Mouse (Mus musculus): ENCODE data around the gene Pcp4. TPM values are rescaled to one million over a fixed set of nuclear protein-coding genes. Genes with fewer than 3 reads are reported as not detected.

Gene Pcp4
- polyA plus RNA-seq, 1 experiment from 2014 or later = 82.6 TPM

GRCm38 (mm10) chr16:96535271-96535670 lies 67.9 kb downstream of the Pcp4 start:
- H3K36me3 ChIP-seq = no peaks in the 10 kb centered on the region
- H3K4me1 ChIP-seq = 0 out of 2 replicates have a peak, but pooled peaks cover 8% of the 10 kb centered on the region
- no peak overlapping the region for H3K4me2 ChIP-seq
- no peak for ATAC-seq (replicated peaks; ENCODE audit: low FRiP score)
- no peak overlapping the region for H3K27ac ChIP-seq
- no peak overlapping the region for H3K4me3 ChIP-seq (replicated peaks)
- peaks cover 2% of the 10 kb centered on the region; the same call in 1 of the 2 replicates for H3K27me3 ChIP-seq
- H3K9me3 ChIP-seq (replicated peaks) = no peaks in the 10 kb centered on the region
- no peak overlapping the region for H3K9ac ChIP-seq
- WGBS = 88% methylated on average over 4 of the region's 4 CpGs

GRCm38 (mm10) chr16:96536426-96536825 lies 69.0 kb downstream of the Pcp4 start:
- H3K27me3 ChIP-seq = peaks cover 2% of the 10 kb centered on the region; the same call in 1 of the 2 replicates
- no peaks in the 10 kb centered on the region for H3K36me3 ChIP-seq
- H3K4me3 ChIP-seq (replicated peaks) = no peak overlapping the region
- no peak overlapping the region for H3K27ac ChIP-seq
- H3K4me2 ChIP-seq = no peak overlapping the region
- H3K9me3 ChIP-seq (replicated peaks) = no peaks in the 10 kb centered on the region
- no peak for ATAC-seq (replicated peaks; ENCODE audit: low FRiP score)
- H3K4me1 ChIP-seq = 0 out of 2 replicates have a peak, but pooled peaks cover 8% of the 10 kb centered on the region
- no peak overlapping the region for H3K9ac ChIP-seq

GRCm38 (mm10) chr16:96539091-96539490 lies 71.7 kb downstream of the Pcp4 start:
- H3K9me3 ChIP-seq (replicated peaks) = no peaks in the 10 kb centered on the region
- H3K9ac ChIP-seq = no peak overlapping the region
- peaks cover 2% of the 10 kb centered on the region; the same call in 1 of the 2 replicates for H3K27me3 ChIP-seq
- 44% methylated on average over 4 of the region's 4 CpGs for WGBS
- ATAC-seq (replicated peaks; ENCODE audit: low FRiP score) = no peak
- 0 out of 2 replicates have a peak, but pooled peaks cover 5% of the 10 kb centered on the region for H3K4me1 ChIP-seq
- H3K4me3 ChIP-seq (replicated peaks) = no peak overlapping the region
- no peak overlapping the region for H3K27ac ChIP-seq
- H3K4me2 ChIP-seq = no peak overlapping the region
- H3K36me3 ChIP-seq = no peaks in the 10 kb centered on the region

GRCm38 (mm10) chr16:96541056-96541455 lies 73.7 kb downstream of the Pcp4 start:
- Histone ChIP-seq H3K9ac (no peak overlapping the region), H3K27me3 (peaks cover 2% of the 10 kb centered on the region; the same call in 1 of the 2 replicates), H3K9me3 (replicated peaks) (no peaks in the 10 kb centered on the region), H3K27ac (no peak overlapping the region), H3K4me3 (replicated peaks) (no peak overlapping the region), H3K4me1 (0 out of 2 replicates have a peak, but pooled peaks cover 5% of the 10 kb centered on the region), H3K4me2 (no peak overlapping the region), H3K36me3 (no peaks in the 10 kb centered on the region)
- ATAC-seq (replicated peaks; ENCODE audit: low FRiP score) = no peak; the same call in 1 of the 2 replicates
- 49% methylated on average over 2 of the region's 2 CpGs for WGBS

GRCm38 (mm10) chr16:96552680-96553079 lies 85.3 kb downstream of the Pcp4 start:
- no peaks in the 10 kb centered on the region for H3K9me3 ChIP-seq (replicated peaks)
- WGBS = 83% methylated on average over 2 of the region's 2 CpGs
- no peak overlapping the region for H3K27ac ChIP-seq
- no peaks in the 10 kb centered on the region for H3K27me3 ChIP-seq
- no peak for ATAC-seq (replicated peaks; ENCODE audit: low FRiP score)
- H3K9ac ChIP-seq = no peak overlapping the region
- no peak overlapping the region for H3K4me2 ChIP-seq
- H3K36me3 ChIP-seq = no peaks in the 10 kb centered on the region
- H3K4me3 ChIP-seq (replicated peaks) = no peak overlapping the region
- H3K4me1 ChIP-seq = 0 out of 2 replicates have a peak, but pooled peaks cover 4% of the 10 kb centered on the region

- H3K4me3 ChIP-seq (replicated peaks) = no peak overlapping the region
- H3K36me3 ChIP-seq = no peaks in the 10 kb centered on the region
- no peak overlapping the region for H3K27ac ChIP-seq
- no peaks in the 10 kb centered on the region for H3K27me3 ChIP-seq
- no peak for ATAC-seq (replicated peaks; ENCODE audit: low FRiP score)
- H3K9me3 ChIP-seq (replicated peaks) = no peaks in the 10 kb centered on the region
- no peak overlapping the region for H3K4me2 ChIP-seq
- H3K9ac ChIP-seq = no peak overlapping the region
- H3K4me1 ChIP-seq = 0 out of 2 replicates have a peak, but pooled peaks cover 4% of the 10 kb centered on the region
- 71% methylated on average over 4 of the region's 4 CpGs for WGBS
Observed at GRCm38 (mm10) chr16:96555412-96555811, 88.0 kb downstream of the Pcp4 start.

GRCm38 (mm10) chr16:96556621-96557020 lies 89.2 kb downstream of the Pcp4 start:
- no peak for ATAC-seq (replicated peaks; ENCODE audit: low FRiP score)
- WGBS = 44% methylated on average over 3 of the region's 3 CpGs
- no peaks in the 10 kb centered on the region for H3K27me3 ChIP-seq
- H3K27ac ChIP-seq = no peak overlapping the region
- H3K9me3 ChIP-seq (replicated peaks) = no peaks in the 10 kb centered on the region
- H3K4me3 ChIP-seq (replicated peaks) = no peak overlapping the region
- no peak overlapping the region for H3K9ac ChIP-seq
- H3K4me2 ChIP-seq = no peak overlapping the region
- H3K36me3 ChIP-seq = no peaks in the 10 kb centered on the region
- H3K4me1 ChIP-seq = 0 out of 2 replicates have a peak, but pooled peaks cover 4% of the 10 kb centered on the region

GRCm38 (mm10) chr16:96558341-96558740 lies 90.9 kb downstream of the Pcp4 start:
- Histone ChIP-seq H3K4me2 (no peak overlapping the region), H3K9ac (no peak overlapping the region), H3K36me3 (no peaks in the 10 kb centered on the region), H3K27me3 (no peaks in the 10 kb centered on the region), H3K4me1 (0 out of 2 replicates have a peak, but pooled peaks cover 4% of the 10 kb centered on the region), H3K4me3 (replicated peaks) (no peak overlapping the region), H3K27ac (no peak overlapping the region), H3K9me3 (replicated peaks) (no peaks in the 10 kb centered on the region)
- ATAC-seq (replicated peaks; ENCODE audit: low FRiP score) = no peak
- WGBS = 85% methylated on average over 1 of the region's 1 CpGs

- H3K36me3 ChIP-seq = no peaks in the 10 kb centered on the region
- H3K4me2 ChIP-seq = no peak overlapping the region
- no peak overlapping the region for H3K9ac ChIP-seq
- H3K4me3 ChIP-seq (replicated peaks) = no peak overlapping the region
- H3K9me3 ChIP-seq (replicated peaks) = no peaks in the 10 kb centered on the region
- H3K27ac ChIP-seq = no peak overlapping the region
- ATAC-seq (replicated peaks; ENCODE audit: low FRiP score) = no peak
- 0 out of 2 replicates have a peak, but pooled peaks cover 7% of the 10 kb centered on the region for H3K4me1 ChIP-seq
- H3K27me3 ChIP-seq = no peaks in the 10 kb centered on the region
Observed at GRCm38 (mm10) chr16:96559796-96560195, 92.4 kb downstream of the Pcp4 start.

- Histone ChIP-seq H3K36me3 (no peaks in the 10 kb centered on the region), H3K27me3 (no peaks in the 10 kb centered on the region), H3K4me2 (no peak overlapping the region), H3K27ac (no peak overlapping the region), H3K9ac (no peak overlapping the region), H3K9me3 (replicated peaks) (no peaks in the 10 kb centered on the region), H3K4me3 (replicated peaks) (no peak overlapping the region), H3K4me1 (0 out of 2 replicates have a peak, but pooled peaks cover 2% of the 10 kb centered on the region)
- ATAC-seq (replicated peaks; ENCODE audit: low FRiP score) = no peak
- WGBS = 67% methylated on average over 8 of the region's 8 CpGs
Observed at GRCm38 (mm10) chr16:96563350-96564257, 96.2 kb downstream of the Pcp4 start.

- WGBS = 48% methylated on average over 3 of the region's 3 CpGs
- Histone ChIP-seq H3K4me1 (0 out of 2 replicates have a peak, but pooled peaks cover 2% of the 10 kb centered on the region), H3K4me2 (no peak overlapping the region), H3K27ac (no peak overlapping the region), H3K9me3 (replicated peaks) (no peaks in the 10 kb centered on the region), H3K9ac (no peak overlapping the region), H3K27me3 (no peaks in the 10 kb centered on the region), H3K36me3 (no peaks in the 10 kb centered on the region), H3K4me3 (replicated peaks) (no peak overlapping the region)
- no peak for ATAC-seq (replicated peaks; ENCODE audit: low FRiP score)
Observed at GRCm38 (mm10) chr16:96567428-96567827, 100.0 kb downstream of the Pcp4 start.

All from kidney, embryonic 15.5 days (tissue).